Mouse (Mus musculus): ENCODE measurements around the gene Atxn1. TPM values are rescaled to one million over a fixed set of nuclear protein-coding genes. Genes with fewer than 3 reads are reported as not detected.

Atxn1 gene
- polyA plus RNA-seq, 1 experiment from 2014 or later: 2.3 TPM

GRCm38 (mm10) chr13:45715583-45716180 lies 249.1 kb downstream of the Atxn1 start:
- Histone ChIP-seq H3K4me1 (replicated peaks; ENCODE audit: control insufficient read depth, insufficient read depth, low read length) (no peaks in the 10 kb centered on the region), H3K9me3 (ENCODE audit: control insufficient read depth, low read length) (no peaks in the 10 kb centered on the region), H3K27ac (ENCODE audit: low read depth, low read length) (no peak overlapping the region), H3K36me3 (ENCODE audit: control insufficient read depth, insufficient read depth, low read length) (no peaks in the 10 kb centered on the region; the same call in 1 of the 2 replicates), H3K4me3 (ENCODE audit: low read depth, low read length) (no peak overlapping the region), H3K9ac (ENCODE audit: low read depth, low read length) (no peak overlapping the region), H3K4me2 (no peak overlapping the region), H3K27me3 (replicated peaks; ENCODE audit: control insufficient read depth, insufficient read depth, low read length) (no peaks in the 10 kb centered on the region)
- no peak for DNase-seq (ENCODE audit: low spot score)
- 70% methylated on average over 7 of the region's 7 CpGs for WGBS
- ATAC-seq (replicated peaks; ENCODE audit: low FRiP score): no peak

- Histone ChIP-seq H3K27me3 (replicated peaks; ENCODE audit: control insufficient read depth, insufficient read depth, low read length) (no peaks in the 10 kb centered on the region), H3K4me1 (replicated peaks; ENCODE audit: control insufficient read depth, insufficient read depth, low read length) (no peaks in the 10 kb centered on the region), H3K9ac (ENCODE audit: low read depth, low read length) (no peak overlapping the region), H3K36me3 (ENCODE audit: control insufficient read depth, insufficient read depth, low read length) (no peaks in the 10 kb centered on the region), H3K9me3 (ENCODE audit: control insufficient read depth, low read length) (no peaks in the 10 kb centered on the region), H3K4me2 (no peak overlapping the region), H3K4me3 (ENCODE audit: low read depth, low read length) (no peak overlapping the region), H3K27ac (ENCODE audit: low read depth, low read length) (no peak overlapping the region)
- DNase-seq (ENCODE audit: low spot score) (no peak), ATAC-seq (replicated peaks; ENCODE audit: low FRiP score) (no peak)
- 88% methylated on average over 8 of the region's 8 CpGs for WGBS
Observed at GRCm38 (mm10) chr13:45710041-45710440, 254.8 kb downstream of the Atxn1 start.

GRCm38 (mm10) chr13:45709402-45709801 lies 255.4 kb downstream of the Atxn1 start:
- Histone ChIP-seq H3K9ac (ENCODE audit: low read depth, low read length) (no peak overlapping the region), H3K4me1 (replicated peaks; ENCODE audit: control insufficient read depth, insufficient read depth, low read length) (no peaks in the 10 kb centered on the region), H3K9me3 (ENCODE audit: control insufficient read depth, low read length) (no peaks in the 10 kb centered on the region), H3K36me3 (ENCODE audit: control insufficient read depth, insufficient read depth, low read length) (no peaks in the 10 kb centered on the region), H3K4me3 (ENCODE audit: low read depth, low read length) (no peak overlapping the region), H3K4me2 (no peak overlapping the region), H3K27ac (ENCODE audit: low read depth, low read length) (no peak overlapping the region), H3K27me3 (replicated peaks; ENCODE audit: control insufficient read depth, insufficient read depth, low read length) (no peaks in the 10 kb centered on the region)
- ATAC-seq (replicated peaks; ENCODE audit: low FRiP score) (no peak), DNase-seq (ENCODE audit: low spot score) (no peak)
- 86% methylated on average over 11 of the region's 11 CpGs for WGBS

GRCm38 (mm10) chr13:45701296-45701790 lies 263.5 kb downstream of the Atxn1 start:
- 73% methylated on average over 7 of the region's 7 CpGs for WGBS
- ATAC-seq (replicated peaks; ENCODE audit: low FRiP score): no peak
- no peaks in the 10 kb centered on the region for H3K4me1 ChIP-seq (replicated peaks; ENCODE audit: control insufficient read depth, insufficient read depth, low read length)
- no peak overlapping the region for H3K4me3 ChIP-seq (ENCODE audit: low read depth, low read length)
- no peak for DNase-seq (ENCODE audit: low spot score)
- H3K27ac ChIP-seq (ENCODE audit: low read depth, low read length): no peak overlapping the region
- no peaks in the 10 kb centered on the region for H3K27me3 ChIP-seq (replicated peaks; ENCODE audit: control insufficient read depth, insufficient read depth, low read length)
- H3K36me3 ChIP-seq (ENCODE audit: control insufficient read depth, insufficient read depth, low read length): no peaks in the 10 kb centered on the region
- no peaks in the 10 kb centered on the region for H3K9me3 ChIP-seq (ENCODE audit: control insufficient read depth, low read length)
- no peak overlapping the region for H3K4me2 ChIP-seq
- no peak overlapping the region for H3K9ac ChIP-seq (ENCODE audit: low read depth, low read length)

- no peak for DNase-seq (ENCODE audit: low spot score)
- Histone ChIP-seq H3K9ac (ENCODE audit: low read depth, low read length) (no peak overlapping the region), H3K9me3 (ENCODE audit: control insufficient read depth, low read length) (no peaks in the 10 kb centered on the region), H3K27me3 (replicated peaks; ENCODE audit: control insufficient read depth, insufficient read depth, low read length) (no peaks in the 10 kb centered on the region), H3K4me3 (ENCODE audit: low read depth, low read length) (no peak overlapping the region), H3K4me2 (no peak overlapping the region), H3K36me3 (ENCODE audit: control insufficient read depth, insufficient read depth, low read length) (no peaks in the 10 kb centered on the region), H3K27ac (ENCODE audit: low read depth, low read length) (no peak overlapping the region), H3K4me1 (replicated peaks; ENCODE audit: control insufficient read depth, insufficient read depth, low read length) (no peaks in the 10 kb centered on the region)
- ATAC-seq (replicated peaks; ENCODE audit: low FRiP score): no peak
- WGBS: 79% methylated on average over 3 of the region's 3 CpGs
Observed at GRCm38 (mm10) chr13:45698982-45699381, 265.8 kb downstream of the Atxn1 start.

DNA sequence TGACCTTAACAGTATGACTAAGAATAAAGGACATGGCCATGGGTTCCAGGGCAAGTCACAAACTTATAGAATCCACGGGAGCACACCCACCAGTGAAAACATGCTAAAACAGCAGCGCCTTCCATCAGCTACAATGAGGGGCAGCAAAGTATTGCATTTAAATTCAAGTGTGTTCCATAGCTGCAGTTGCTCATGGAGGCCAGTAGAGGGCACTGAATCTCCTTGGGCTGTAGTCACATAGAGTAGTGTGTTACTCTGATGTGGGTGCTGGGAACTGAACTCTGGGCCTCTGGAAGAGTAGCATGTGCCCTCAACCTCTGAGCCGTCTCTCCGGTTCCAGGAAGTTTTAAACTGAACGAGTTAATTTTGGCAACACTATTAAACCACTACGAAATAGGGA lies 268.8 kb downstream of the Atxn1 start:
- H3K27ac ChIP-seq (ENCODE audit: low read depth, low read length): no peak overlapping the region
- H3K4me3 ChIP-seq (ENCODE audit: low read depth, low read length): no peak overlapping the region
- no peaks in the 10 kb centered on the region for H3K9me3 ChIP-seq (ENCODE audit: control insufficient read depth, low read length)
- H3K4me1 ChIP-seq (replicated peaks; ENCODE audit: control insufficient read depth, insufficient read depth, low read length): peaks cover 9% of the 10 kb centered on the region; the same call in 1 of the 2 replicates
- 93% methylated on average over 6 of the region's 6 CpGs for WGBS
- H3K27me3 ChIP-seq (replicated peaks; ENCODE audit: control insufficient read depth, insufficient read depth, low read length): no peaks in the 10 kb centered on the region
- DNase-seq (ENCODE audit: low spot score): no peak
- no peaks in the 10 kb centered on the region for H3K36me3 ChIP-seq (ENCODE audit: control insufficient read depth, insufficient read depth, low read length)
- H3K9ac ChIP-seq (ENCODE audit: low read depth, low read length): no peak overlapping the region
- no peak overlapping the region for H3K4me2 ChIP-seq
- ATAC-seq (replicated peaks; ENCODE audit: low FRiP score): no peak

- H3K27me3 ChIP-seq (replicated peaks; ENCODE audit: control insufficient read depth, insufficient read depth, low read length): no peaks in the 10 kb centered on the region
- DNase-seq (ENCODE audit: low spot score) (no peak), ATAC-seq (replicated peaks; ENCODE audit: low FRiP score) (no peak)
- H3K9ac ChIP-seq (ENCODE audit: low read depth, low read length): no peak overlapping the region
- H3K27ac ChIP-seq (ENCODE audit: low read depth, low read length): no peak overlapping the region
- peaks cover 9% of the 10 kb centered on the region; the same call in 1 of the 2 replicates for H3K4me1 ChIP-seq (replicated peaks; ENCODE audit: control insufficient read depth, insufficient read depth, low read length)
- H3K36me3 ChIP-seq (ENCODE audit: control insufficient read depth, insufficient read depth, low read length): no peaks in the 10 kb centered on the region
- 85% methylated on average over 12 of the region's 12 CpGs for WGBS
- H3K9me3 ChIP-seq (ENCODE audit: control insufficient read depth, low read length): no peaks in the 10 kb centered on the region
- H3K4me2 ChIP-seq: no peak overlapping the region
- no peak overlapping the region for H3K4me3 ChIP-seq (ENCODE audit: low read depth, low read length)
Observed at GRCm38 (mm10) chr13:45694921-45695437, 269.8 kb downstream of the Atxn1 start.

DNA sequence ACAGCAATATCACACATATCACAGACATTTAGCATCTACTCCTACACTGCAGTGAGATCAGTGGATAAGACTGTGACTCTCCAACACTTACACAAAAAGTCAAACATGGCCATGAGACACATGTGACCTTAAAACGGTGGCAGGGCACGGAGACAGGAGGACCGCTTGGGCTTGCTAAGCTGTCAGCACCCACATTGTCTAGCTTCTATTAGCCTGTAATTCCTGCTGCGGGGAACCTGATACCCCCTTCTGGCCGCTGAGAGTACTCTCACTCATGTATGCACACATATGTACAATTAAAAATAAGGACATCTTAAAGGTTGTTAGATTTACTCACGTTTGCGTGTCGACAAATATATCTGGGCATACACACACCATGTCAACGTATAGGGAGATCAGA lies 270.9 kb downstream of the Atxn1 start:
- Histone ChIP-seq H3K27ac (ENCODE audit: low read depth, low read length) (no peak overlapping the region), H3K9me3 (ENCODE audit: control insufficient read depth, low read length) (no peaks in the 10 kb centered on the region), H3K4me2 (peak overlapping the region; percentile 16; the same call in 1 of the 2 replicates), H3K36me3 (ENCODE audit: control insufficient read depth, insufficient read depth, low read length) (no peaks in the 10 kb centered on the region), H3K4me3 (ENCODE audit: low read depth, low read length) (no peak overlapping the region), H3K27me3 (replicated peaks; ENCODE audit: control insufficient read depth, insufficient read depth, low read length) (no peaks in the 10 kb centered on the region), H3K4me1 (replicated peaks; ENCODE audit: control insufficient read depth, insufficient read depth, low read length) (peaks cover 9% of the 10 kb centered on the region; the same call in 1 of the 2 replicates), H3K9ac (ENCODE audit: low read depth, low read length) (no peak overlapping the region)
- DNase-seq (ENCODE audit: low spot score) (no peak), ATAC-seq (replicated peaks; ENCODE audit: low FRiP score) (no peak)
- WGBS: 84% methylated on average over 9 of the region's 9 CpGs

DNA sequence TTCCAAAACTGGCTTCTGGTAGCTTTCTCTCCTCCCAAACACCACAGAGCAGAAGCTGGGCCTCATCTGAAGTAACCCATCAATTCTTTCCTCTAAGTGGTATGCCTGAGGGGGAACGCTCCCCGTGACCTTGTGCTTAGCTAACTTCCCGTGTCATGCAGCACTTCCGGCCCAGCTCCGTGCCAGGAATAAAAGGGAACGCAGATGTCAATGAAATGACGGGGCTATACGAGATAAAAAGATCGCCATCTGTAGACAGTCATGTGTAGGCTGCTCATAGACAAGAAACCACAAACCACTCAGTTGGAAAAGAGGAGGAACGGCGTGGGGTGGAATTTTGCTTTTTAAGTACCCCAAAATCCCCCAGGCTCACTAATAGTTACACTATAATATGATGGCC lies 271.3 kb downstream of the Atxn1 start:
- H3K36me3 ChIP-seq (ENCODE audit: control insufficient read depth, insufficient read depth, low read length): no peaks in the 10 kb centered on the region
- 52% methylated on average over 11 of the region's 11 CpGs for WGBS
- H3K4me3 ChIP-seq (ENCODE audit: low read depth, low read length): no peak overlapping the region
- no peaks in the 10 kb centered on the region for H3K27me3 ChIP-seq (replicated peaks; ENCODE audit: control insufficient read depth, insufficient read depth, low read length)
- no peak overlapping the region for H3K9ac ChIP-seq (ENCODE audit: low read depth, low read length)
- ATAC-seq (replicated peaks; ENCODE audit: low FRiP score) (no peak), DNase-seq (ENCODE audit: low spot score) (no peak)
- peak overlapping the region; percentile 16 for H3K4me2 ChIP-seq
- H3K9me3 ChIP-seq (ENCODE audit: control insufficient read depth, low read length): no peaks in the 10 kb centered on the region
- peak overlapping the region; percentile 5; the same call in 1 of the 2 replicates for H3K27ac ChIP-seq (ENCODE audit: low read depth, low read length)
- peaks cover 9% of the 10 kb centered on the region; the same call in 1 of the 2 replicates for H3K4me1 ChIP-seq (replicated peaks; ENCODE audit: control insufficient read depth, insufficient read depth, low read length)
